In genomic region chr2:55436261-55437006, GRCm38 (mm10) we compare ENCODE assay signal across 8 mouse cellular contexts. TPM values are rescaled to one million over a fixed set of nuclear protein-coding genes. Genes with fewer than 3 reads are reported as not detected.
DNase-seq lines count a peak whose midpoint lies in the region; ATAC-seq and TF ChIP-seq lines count a peak whose summit lies in the region.

No protein-coding gene starts in this region.

- intact Hi-C loops in heart, postnatal 14 days (cut with DNase I): no loop called here
- intact Hi-C loops in left cerebral cortex, postnatal 36 days (cut with DNase I): loop anchor here (5.0 to 10.0 kb wide), 2 partner anchors 258 to 334 kb away; no protein-coding TSS in a partner anchor

- TF ChIP-seq POLR2A in lung, adult 2 months (IDR thresholded peaks at IDR 0.05; ENCODE audit: borderline replicate concordance, extremely low read depth, low read depth, low read length): no peak

- peaks cover 25% of the 10 kb centered on the region for H3K27me3 ChIP-seq in lung, embryonic 14.5 days (ENCODE audit: insufficient read depth, low read length)
- H3K27me3 ChIP-seq in embryonic facial prominence, embryonic 12.5 days: peaks cover 38% of the 10 kb centered on the region
- H3K27me3 ChIP-seq in neural tube, embryonic 13.5 days: peaks cover 16% of the 10 kb centered on the region

- no peak for TF ChIP-seq CTCF in lung, embryonic 14.5 days (IDR thresholded peaks at IDR 0.05; ENCODE audit: low read depth)
- TF ChIP-seq CTCF in lung, adult 2 months (IDR thresholded peaks at IDR 0.05; ENCODE audit: insufficient read depth, low read length): no peak

- H3K4me1 ChIP-seq in lung, embryonic 14.5 days (ENCODE audit: insufficient read depth): no peaks in the 10 kb centered on the region
- H3K4me1 ChIP-seq in lung, adult 2 months (ENCODE audit: control insufficient read depth, insufficient read depth, low read length): no peaks in the 10 kb centered on the region
- H3K4me1 ChIP-seq in embryonic facial prominence, embryonic 12.5 days: peaks cover 15% of the 10 kb centered on the region
- H3K4me1 ChIP-seq in neural tube, embryonic 13.5 days (replicated peaks): peaks cover 35% of the 10 kb centered on the region

- DNase-seq in lung, embryonic 14.5 days: peak; percentile 17
- DNase-seq in lung, adult 2 months: no peak
- peak; percentile 31 to 35 for DNase-seq in heart, postnatal 14 days
- peak; percentile 54 to 65 for DNase-seq in left cerebral cortex, postnatal 36 days (ENCODE audit: low spot score in 2 of 2)
- no peak for DNase-seq in adrenal gland, postnatal 14 days
- DNase-seq in thymus, postnatal 0 days (ENCODE audit: low spot score): no peak

- under 1% methylated on average over 21 of the region's 21 CpGs for WGBS in lung, embryonic 14.5 days
- 1% methylated on average over 21 of the region's 21 CpGs for WGBS in lung, adult 2 months
- WGBS in embryonic facial prominence, embryonic 12.5 days: under 1% methylated on average over 21 of the region's 21 CpGs
- WGBS in neural tube, embryonic 13.5 days: under 1% methylated on average over 21 of the region's 21 CpGs

- ATAC-seq in lung, embryonic 14.5 days (ENCODE audit: insufficient read depth): peak; percentile 54
- peak; percentile 36; the same call in 1 of the 2 replicates for ATAC-seq in embryonic facial prominence, embryonic 12.5 days (ENCODE audit: insufficient number of reproducible peaks, insufficient read depth, low FRiP score, low TSS enrichment)
- ATAC-seq in neural tube, embryonic 13.5 days (ENCODE audit: low read depth): peak; percentile 69

- H3K27ac ChIP-seq in lung, embryonic 14.5 days (ENCODE audit: low read depth): no peak overlapping the region
- no peak overlapping the region for H3K27ac ChIP-seq in embryonic facial prominence, embryonic 12.5 days
- 0 out of 2 replicates have a peak overlapping the region, but pooled peaks have one; percentile 39 for H3K27ac ChIP-seq in neural tube, embryonic 13.5 days (replicated peaks)

- H3K9me3 ChIP-seq in lung, embryonic 14.5 days (ENCODE audit: low read depth, low read length): no peaks in the 10 kb centered on the region
- no peaks in the 10 kb centered on the region for H3K9me3 ChIP-seq in embryonic facial prominence, embryonic 12.5 days
- H3K9me3 ChIP-seq in neural tube, embryonic 13.5 days: no peaks in the 10 kb centered on the region

- 0 out of 2 replicates have a peak overlapping the region, but pooled peaks have one; percentile 9 for H3K9ac ChIP-seq in lung, embryonic 14.5 days
- peak overlapping the region; percentile 36; the same call in 1 of the 2 replicates for H3K9ac ChIP-seq in embryonic facial prominence, embryonic 12.5 days
- H3K9ac ChIP-seq in neural tube, embryonic 13.5 days: peak overlapping the region; percentile 74

- H3K4me2 ChIP-seq in lung, embryonic 14.5 days: peak overlapping the region; percentile 62
- H3K4me2 ChIP-seq in embryonic facial prominence, embryonic 12.5 days (replicated peaks): peak overlapping the region; percentile 86
- peak overlapping the region; percentile 95 for H3K4me2 ChIP-seq in neural tube, embryonic 13.5 days

- H3K4me3 ChIP-seq in lung, embryonic 14.5 days (ENCODE audit: low read depth, low read length): peak overlapping the region; percentile 38
- no peak overlapping the region for H3K4me3 ChIP-seq in lung, adult 2 months (replicated peaks; ENCODE audit: extremely low read depth, low read depth, low read length)
- peak overlapping the region; percentile 49 for H3K4me3 ChIP-seq in embryonic facial prominence, embryonic 12.5 days
- H3K4me3 ChIP-seq in neural tube, embryonic 13.5 days: peak overlapping the region; percentile 60

- no peaks in the 10 kb centered on the region for H3K36me3 ChIP-seq in lung, embryonic 14.5 days (ENCODE audit: insufficient read depth)
- no peaks in the 10 kb centered on the region for H3K36me3 ChIP-seq in embryonic facial prominence, embryonic 12.5 days
- no peaks in the 10 kb centered on the region for H3K36me3 ChIP-seq in neural tube, embryonic 13.5 days

RNA-seq across cellular contexts. Expression of gene Kcnj3, which starts 0.7 kb away (rescaled TPM):
- 0.08 and 0.37 TPM in 2 replicates for polyA plus RNA-seq in lung, embryonic 14.5 days (2014; fragmentation: Nextera tagmentation; extraction: Ambion mirVana)
- polyA plus RNA-seq in lung, adult 2 months (2012; rRNA removed): 2.3 and 3.1 TPM in 2 replicates
- polyA plus RNA-seq in embryonic facial prominence, embryonic 12.5 days (2016; fragmentation: Nextera tagmentation; extraction: Ambion mirVana): 0.70 and 0.85 TPM in 2 replicates
- total RNA-seq in heart, postnatal 14 days (2021): 10 to 100 TPM; 31.3 to 41.1 TPM
- total RNA-seq in left cerebral cortex, postnatal 36 days (2021): 100 to 1,000 TPM; 111 to 117 TPM
- 2.9 and 3.1 TPM in 2 replicates for polyA plus RNA-seq in neural tube, embryonic 13.5 days (2015; fragmentation: Nextera tagmentation; extraction: Ambion mirVana)
- 0.56 and 1.2 TPM in 2 replicates for total RNA-seq in adrenal gland, postnatal 14 days (2021)
- polyA plus RNA-seq in thymus, postnatal 0 days (2015; fragmentation: Nextera tagmentation; extraction: Ambion mirVana): 0.03 and 0.09 TPM in 2 replicates

Comparison
In these comparisons a context has a peak if more than half of its experiments do, and no peak if none do; other contexts are left out.
1. DNase-seq: peak in lung, embryonic 14.5 days (single experiment), heart, postnatal 14 days (2 of 2) and left cerebral cortex, postnatal 36 days (2 of 2); none in lung, adult 2 months (single experiment), adrenal gland, postnatal 14 days (single experiment) and thymus, postnatal 0 days (single experiment).
2. H3K9ac ChIP-seq: peak in every context shown above with its lines; median percentile 74 in neural tube, embryonic 13.5 days; 36 in embryonic facial prominence, embryonic 12.5 days; 9 in lung, embryonic 14.5 days.
3. Peak in every context shown above with its lines, with median percentiles within 50 percentile points of each other: ATAC-seq and H3K4me2 ChIP-seq.